Mouse (Mus musculus) small intestine, adult 2 months (tissue): ENCODE measurements at regions not wholly inside any gene's neighbourhood (a gene's known extent, or its start where the extent isn't known, plus 50 kb on each side); places are given as distances from the start of the nearest gene placed in this dataset.

ENCODE experiments used
- CTCF ChIP-seq: fragments of 200-500 bp; IDR thresholded peaks from 2 replicates; pipeline ENCODE4 v1.5.1; 2012; ENCODE audit warnings: low read depth, mild to moderate bottlenecking, control low read depth, inconsistent platforms, low read length, moderate library complexity, mixed read lengths; ENCODE audit not compliant: insufficient replicate concordance, insufficient read length; ENCODE audit errors: extremely low read depth
- POLR2A ChIP-seq: fragments of 200-500 bp; IDR thresholded peaks from 2 replicates; pipeline ENCODE4 v1.6.1; 2012; ENCODE audit warnings: low read depth, mild to moderate bottlenecking, control low read depth, inconsistent platforms, low read length, moderate library complexity

DNA sequence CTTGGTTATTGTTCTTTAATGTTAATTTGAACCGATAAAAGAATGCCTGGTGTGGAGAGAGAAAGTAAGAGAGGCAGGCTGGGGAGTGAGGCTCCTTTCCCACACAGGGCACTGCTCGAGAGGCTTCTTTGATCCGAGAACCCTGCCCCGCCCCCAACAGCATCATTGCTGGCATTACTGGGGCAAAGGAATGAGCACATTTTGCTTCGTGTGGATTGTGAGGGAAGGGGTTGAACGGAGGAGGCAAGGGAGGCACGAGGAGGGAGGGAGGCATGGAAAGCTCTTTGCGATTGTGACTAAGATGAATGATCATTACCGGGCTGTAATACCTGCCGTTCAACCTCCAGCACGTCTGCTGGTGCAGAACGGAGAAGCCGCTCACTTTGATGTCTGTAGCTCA is 178.2 kb upstream of the Gypa start:
- TF ChIP-seq POLR2A (no peak), CTCF (no peak)
